In genomic region chr3:129591761-129592160, GRCm38 (mm10) we compare ENCODE assay signal across 19 mouse cellular contexts. TPM values are rescaled to one million over a fixed set of nuclear protein-coding genes. Genes with fewer than 3 reads are reported as not detected.
DNase-seq lines count a peak whose midpoint lies in the region; ATAC-seq and TF ChIP-seq lines count a peak whose summit lies in the region.
"Had no signal": no experiment of that assay in that cellular context is flagged by ENCODE, and none has a peak within 500 bp of the region (broad histone marks: within the 10 kb centered on the region; RNA-seq: fewer than 3 reads in every experiment).

No protein-coding gene starts in this region.

- no peaks in the 10 kb centered on the region for H3K79me2 ChIP-seq in heart, adult 2 months (replicated peaks; ENCODE audit: control insufficient read depth, insufficient read depth, low read length)
- 0 out of 2 replicates have a peak, but pooled peaks cover 4% of the 10 kb centered on the region for H3K79me2 ChIP-seq in liver, adult 2 months (ENCODE audit: control insufficient read depth, insufficient read depth, low read length)

- no peak for TF ChIP-seq CTCF in heart, adult 2 months (IDR thresholded peaks at IDR 0.05)
- TF ChIP-seq CTCF in liver, adult 2 months (IDR thresholded peaks at IDR 0.05; ENCODE audit: low read depth, low read length), result no peak
- no peak for TF ChIP-seq CTCF in layer of hippocampus, adult 2 months (conservative IDR thresholded peaks at IDR 0.05)

- DNase-seq in cerebellum, adult 9-11 months, result no peak
- no peak for DNase-seq in heart, adult 2 months
- DNase-seq in liver, adult 2 months (ENCODE audit: extremely low read depth, low read depth, low spot score), result peak; percentile 96
- DNase-seq in layer of hippocampus, adult 2 months (ENCODE audit: low spot score in 2 of 2), result no peak
- DNase-seq: cerebellum, postnatal 36 days; gastrocnemius, postnatal 10 days; heart, postnatal 10 days; layer of hippocampus, postnatal 36 days; lung, postnatal 4 days; midbrain, embryonic 14.5 days; right cerebral cortex, postnatal 25 days had no signal

- no peak for TF ChIP-seq EP300 in heart, adult 2 months (IDR thresholded peaks at IDR 0.05; ENCODE audit: insufficient read depth, low read depth, low read length)

- H3K4me1 ChIP-seq in heart, embryonic 12.5 days (replicated peaks), result peaks cover 43% of the 10 kb centered on the region
- H3K4me1 ChIP-seq in heart, adult 2 months (ENCODE audit: control insufficient read depth, insufficient read depth, low read length), result peaks cover 1% of the 10 kb centered on the region; the same call in 1 of the 2 replicates
- peaks cover 25% of the 10 kb centered on the region for H3K4me1 ChIP-seq in liver, adult 2 months (ENCODE audit: control insufficient read depth, insufficient read depth, low read length)
- H3K4me1 ChIP-seq in liver, embryonic 12.5 days, result 0 out of 2 replicates have a peak, but pooled peaks cover under 1% of the 10 kb centered on the region

- H3K4me2 ChIP-seq in heart, embryonic 12.5 days, result no peak overlapping the region
- H3K4me2 ChIP-seq in liver, embryonic 12.5 days, result no peak overlapping the region
- H3K4me2 ChIP-seq: embryonic facial prominence, embryonic 15.5 days; hindbrain, embryonic 12.5 days had no signal

- ATAC-seq in cerebellum, adult (ENCODE audit: insufficient number of reproducible peaks, low FRiP score, low TSS enrichment), result 0 out of 2 replicates have a peak, but pooled peaks have one; percentile 16
- no peak for ATAC-seq in heart, embryonic 12.5 days (ENCODE audit: insufficient number of reproducible peaks, low FRiP score)
- no peak for ATAC-seq in liver, embryonic 12.5 days
- ATAC-seq: CD4-positive, CD25-positive, alpha-beta regulatory T cell, adult 4 months; intestine, postnatal 0 days had no signal

- no peaks in the 10 kb centered on the region for H3K9me3 ChIP-seq in heart, embryonic 12.5 days (replicated peaks)
- no peaks in the 10 kb centered on the region for H3K9me3 ChIP-seq in liver, embryonic 12.5 days (replicated peaks)
- H3K9me3 ChIP-seq: embryonic facial prominence, embryonic 15.5 days; hindbrain, embryonic 12.5 days had no signal

- H3K4me3 ChIP-seq in heart, embryonic 12.5 days, result no peak overlapping the region
- no peak overlapping the region for H3K4me3 ChIP-seq in heart, adult 2 months
- H3K4me3 ChIP-seq in liver, adult 2 months (ENCODE audit: insufficient read depth, low read depth, low read length), result no peak overlapping the region
- no peak overlapping the region for H3K4me3 ChIP-seq in liver, embryonic 12.5 days
- no peak overlapping the region for H3K4me3 ChIP-seq in layer of hippocampus, adult 2 months
- H3K4me3 ChIP-seq: embryonic facial prominence, embryonic 15.5 days; hindbrain, embryonic 12.5 days had no signal

- no peak for TF ChIP-seq POLR2A in heart, adult 2 months (IDR thresholded peaks at IDR 0.05; ENCODE audit: insufficient read depth, low read depth, low read length)
- no peak for TF ChIP-seq POLR2A in liver, adult 2 months (IDR thresholded peaks at IDR 0.05; ENCODE audit: extremely low read depth, insufficient read depth, low read length)

- WGBS in heart, embryonic 12.5 days, result 90% methylated on average over 8 of the region's 8 CpGs
- WGBS in heart, adult 2 months, result 91% methylated on average over 8 of the region's 8 CpGs
- 24% methylated on average over 8 of the region's 8 CpGs for WGBS in liver, adult 2 months
- 82% methylated on average over 8 of the region's 8 CpGs for WGBS in liver, embryonic 12.5 days (ENCODE audit: insufficient replicate concordance)

- 0 out of 2 replicates have a peak overlapping the region, but pooled peaks have one; percentile 86 for H3K27ac ChIP-seq in heart, embryonic 12.5 days (ENCODE audit: poor library complexity, severe bottlenecking)
- H3K27ac ChIP-seq in heart, adult 2 months, result no peak overlapping the region
- H3K27ac ChIP-seq in liver, adult 2 months (replicated peaks; ENCODE audit: insufficient read depth, low read depth, low read length), result peak overlapping the region; percentile 90
- no peak overlapping the region for H3K27ac ChIP-seq in liver, embryonic 12.5 days
- no peak overlapping the region for H3K27ac ChIP-seq in layer of hippocampus, adult 2 months
- H3K27ac ChIP-seq: embryonic facial prominence, embryonic 15.5 days; hindbrain, embryonic 12.5 days; liver, embryonic 14.5 days had no signal

- intact Hi-C loops in heart, adult 2 months (cut with DNase I), result no loop called here

- H3K27me3 ChIP-seq in heart, embryonic 12.5 days (replicated peaks), result no peaks in the 10 kb centered on the region
- H3K27me3 ChIP-seq in heart, adult 2 months (ENCODE audit: control insufficient read depth, insufficient read depth, low read length), result no peaks in the 10 kb centered on the region
- no peaks in the 10 kb centered on the region for H3K27me3 ChIP-seq in liver, adult 2 months (ENCODE audit: control insufficient read depth, insufficient read depth, low read length)
- no peaks in the 10 kb centered on the region for H3K27me3 ChIP-seq in liver, embryonic 12.5 days (replicated peaks)
- H3K27me3 ChIP-seq: embryonic facial prominence, embryonic 15.5 days; hindbrain, embryonic 12.5 days had no signal

- no peak overlapping the region for H3K9ac ChIP-seq in heart, embryonic 12.5 days
- no peak overlapping the region for H3K9ac ChIP-seq in heart, adult 2 months (ENCODE audit: low read depth, low read length)
- H3K9ac ChIP-seq in liver, adult 2 months (ENCODE audit: low read depth, low read length), result 0 out of 2 replicates have a peak overlapping the region, but pooled peaks have one; percentile 2
- H3K9ac ChIP-seq in liver, embryonic 12.5 days, result no peak overlapping the region
- H3K9ac ChIP-seq: embryonic facial prominence, embryonic 15.5 days; hindbrain, embryonic 12.5 days; liver, embryonic 14.5 days had no signal

- 0 out of 2 replicates have a peak, but pooled peaks cover 5% of the 10 kb centered on the region for H3K36me3 ChIP-seq in heart, embryonic 12.5 days
- no peaks in the 10 kb centered on the region for H3K36me3 ChIP-seq in heart, adult 2 months (ENCODE audit: control insufficient read depth, insufficient read depth, low read length)
- peaks cover 7% of the 10 kb centered on the region; the same call in 1 of the 2 replicates for H3K36me3 ChIP-seq in liver, adult 2 months (ENCODE audit: control insufficient read depth, insufficient read depth, low read length)
- peaks cover 3% of the 10 kb centered on the region; the same call in 1 of the 2 replicates for H3K36me3 ChIP-seq in liver, embryonic 12.5 days
- H3K36me3 ChIP-seq: hindbrain, embryonic 12.5 days had no signal

RNA-seq across cellular contexts. Expression of gene Elovl6, which starts 59.6 kb away (rescaled TPM):
- polyA plus RNA-seq in heart, embryonic 12.5 days (2016; fragmentation: Nextera tagmentation; extraction: Ambion mirVana), result 18.5 and 20.2 TPM in 2 replicates
- total RNA-seq in heart, adult 2 months (2021), result 1 to 10 TPM; 1.3 to 1.7 TPM
- polyA plus RNA-seq in heart, adult 2 months (2012; rRNA removed), result 13.2 and 19.8 TPM in 2 replicates
- 30.5 and 44.3 TPM in 2 replicates for total RNA-seq in liver, adult 2 months (2014; rRNA removed)
- 44.6 and 70.5 TPM in 2 replicates for polyA plus RNA-seq in liver, adult 2 months (2012; rRNA removed)
- polyA plus RNA-seq in liver, embryonic 12.5 days (2016; fragmentation: Nextera tagmentation; extraction: Ambion mirVana), result 14.3 and 14.8 TPM in 2 replicates
- total RNA-seq in layer of hippocampus, adult 2 months (2021), result 10 to 100 TPM; 28.3 to 30.4 TPM

Comparison
In these comparisons a context has a peak if more than half of its experiments do, and no peak if none do; other contexts are left out.
1. H3K27ac ChIP-seq: peak in heart, embryonic 12.5 days (single experiment) and liver, adult 2 months (single experiment); none in heart, adult 2 months (single experiment), liver, embryonic 12.5 days (single experiment) and layer of hippocampus, adult 2 months (single experiment).